Mouse (Mus musculus): Measurements from ENCODE around the gene Lrfn3. TPM values are rescaled to one million over a fixed set of nuclear protein-coding genes. Genes with fewer than 3 reads are reported as not detected.

The Lrfn3 gene
- polyA plus RNA-seq, 1 experiment from 2014 or later = 4.9 TPM

DNA sequence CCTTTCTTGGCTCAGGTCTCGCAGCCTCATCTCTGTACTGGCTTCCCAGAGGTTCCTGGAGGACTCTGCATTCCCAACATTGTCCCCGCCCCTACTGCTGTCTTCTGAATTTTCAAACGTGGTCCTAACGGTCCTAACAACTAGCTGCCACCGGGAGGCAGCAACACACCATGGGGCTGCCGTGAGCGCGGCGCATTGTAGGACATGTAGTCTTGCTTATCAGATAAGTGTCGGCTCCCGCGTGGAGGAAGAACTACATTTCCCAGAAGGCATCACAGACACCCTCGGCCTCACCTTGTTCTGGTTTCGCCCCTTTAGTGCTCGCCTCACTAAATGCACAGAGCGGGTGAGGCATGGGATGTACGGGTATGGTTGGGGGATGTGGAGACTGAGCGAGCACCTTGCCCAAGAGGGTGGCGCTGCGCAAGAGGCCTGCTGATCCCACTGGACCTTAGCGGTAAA lies 11.0 kb upstream of the Lrfn3 start:
- Histone ChIP-seq H3K36me3 (no peaks in the 10 kb centered on the region), H3K4me3 (replicated peaks) (peak overlapping the region; percentile 47), H3K9me3 (no peaks in the 10 kb centered on the region), H3K27me3 (replicated peaks) (no peaks in the 10 kb centered on the region), H3K4me2 (peak overlapping the region; percentile 65), H3K4me1 (no peaks in the 10 kb centered on the region), H3K9ac (peak overlapping the region; percentile 5; the same call in 1 of the 2 replicates), H3K27ac (no peak overlapping the region)
- WGBS = under 1% methylated on average over 21 of the region's 21 CpGs
- peak; percentile 99 for ATAC-seq (ENCODE audit: insufficient read depth, low FRiP score, low read depth)

DNA sequence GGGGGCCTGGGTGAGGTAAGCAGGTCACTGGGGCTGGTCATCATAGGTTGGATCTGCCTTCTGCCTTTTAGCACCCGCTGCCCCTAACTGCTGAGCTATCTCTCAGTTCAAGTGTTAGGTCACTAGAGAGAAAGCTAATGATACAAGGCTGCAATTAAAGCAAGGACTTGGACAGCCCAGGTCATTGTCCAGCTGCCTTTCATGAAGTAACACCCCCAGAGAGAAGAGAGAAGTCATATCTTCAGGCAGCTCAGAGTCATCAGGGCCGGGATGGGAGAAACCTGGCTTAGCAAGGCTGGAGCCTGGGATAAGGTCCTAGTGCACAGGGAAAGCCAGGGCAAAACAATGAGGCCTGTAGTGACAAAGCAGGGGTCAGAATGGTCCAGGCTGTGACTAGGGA lies 4.9 kb upstream of the Lrfn3 start:
- Histone ChIP-seq H3K9ac (no peak overlapping the region), H3K4me2 (no peak overlapping the region), H3K4me1 (peaks cover 9% of the 10 kb centered on the region; the same call in 1 of the 2 replicates), H3K27me3 (replicated peaks) (no peaks in the 10 kb centered on the region), H3K4me3 (replicated peaks) (no peak overlapping the region), H3K36me3 (no peaks in the 10 kb centered on the region), H3K27ac (no peak overlapping the region), H3K9me3 (no peaks in the 10 kb centered on the region)
- WGBS = 80% methylated on average over 2 of the region's 2 CpGs
- no peak for ATAC-seq (ENCODE audit: insufficient read depth, low FRiP score, low read depth)

DNA sequence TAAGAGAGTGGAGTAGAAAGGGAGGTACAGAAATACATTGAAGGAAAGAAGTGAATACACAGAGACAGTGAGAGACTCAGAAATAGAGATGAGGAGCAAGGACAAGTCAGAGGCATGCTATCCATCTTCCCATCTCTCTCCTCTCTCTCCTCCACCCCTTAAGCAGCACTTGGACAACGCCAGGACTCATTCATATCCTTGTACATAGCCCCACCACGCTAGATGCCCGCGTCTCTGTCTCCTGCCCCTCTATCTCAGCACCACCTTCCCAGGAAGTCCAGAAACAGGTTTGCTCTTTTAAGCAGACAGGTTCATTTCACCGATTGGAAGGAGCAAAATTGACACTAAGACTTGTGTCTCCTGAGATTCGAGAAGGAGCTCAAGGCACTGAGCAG lies 769 bp upstream of the Lrfn3 start:
- ATAC-seq (ENCODE audit: insufficient read depth, low FRiP score, low read depth) = no peak
- 60% methylated on average over 6 of the region's 6 CpGs for WGBS
- Histone ChIP-seq H3K27me3 (replicated peaks) (no peaks in the 10 kb centered on the region), H3K9me3 (no peaks in the 10 kb centered on the region), H3K4me1 (peaks cover 32% of the 10 kb centered on the region), H3K4me2 (peak overlapping the region; percentile 73), H3K9ac (no peak overlapping the region), H3K36me3 (no peaks in the 10 kb centered on the region), H3K27ac (no peak overlapping the region), H3K4me3 (replicated peaks) (peak overlapping the region; percentile 62)

DNA sequence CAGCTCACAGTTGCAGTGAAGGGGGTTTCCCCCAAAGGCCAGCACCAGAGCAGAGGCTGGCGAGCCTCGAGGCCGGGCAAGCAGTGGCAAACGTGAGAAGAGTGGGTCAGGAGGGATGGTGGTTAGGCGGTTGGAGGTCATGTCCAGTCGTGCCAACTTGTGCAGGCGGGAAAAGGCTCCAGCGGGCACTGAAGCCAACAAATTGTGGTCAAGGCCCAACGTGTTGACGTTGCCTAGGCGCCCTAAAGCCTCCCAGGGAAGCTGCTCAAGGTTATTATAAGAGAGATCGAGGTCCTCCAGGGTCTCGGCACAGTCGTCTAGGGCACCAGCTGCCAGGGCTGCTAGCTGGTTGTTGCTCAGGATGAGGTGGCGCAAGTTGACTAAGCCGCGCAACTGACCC lies 2.5 kb downstream of the Lrfn3 start:
- ATAC-seq (ENCODE audit: insufficient read depth, low FRiP score, low read depth) = no peak
- Histone ChIP-seq H3K9ac (no peak overlapping the region), H3K4me3 (replicated peaks) (peak overlapping the region; percentile 20; the same call in 1 of the 2 replicates), H3K27ac (peak overlapping the region; percentile 86), H3K9me3 (no peaks in the 10 kb centered on the region), H3K4me1 (peaks cover 32% of the 10 kb centered on the region), H3K36me3 (no peaks in the 10 kb centered on the region), H3K4me2 (peak overlapping the region; percentile 73), H3K27me3 (replicated peaks) (no peaks in the 10 kb centered on the region)
- WGBS = 87% methylated on average over 17 of the region's 17 CpGs

DNA sequence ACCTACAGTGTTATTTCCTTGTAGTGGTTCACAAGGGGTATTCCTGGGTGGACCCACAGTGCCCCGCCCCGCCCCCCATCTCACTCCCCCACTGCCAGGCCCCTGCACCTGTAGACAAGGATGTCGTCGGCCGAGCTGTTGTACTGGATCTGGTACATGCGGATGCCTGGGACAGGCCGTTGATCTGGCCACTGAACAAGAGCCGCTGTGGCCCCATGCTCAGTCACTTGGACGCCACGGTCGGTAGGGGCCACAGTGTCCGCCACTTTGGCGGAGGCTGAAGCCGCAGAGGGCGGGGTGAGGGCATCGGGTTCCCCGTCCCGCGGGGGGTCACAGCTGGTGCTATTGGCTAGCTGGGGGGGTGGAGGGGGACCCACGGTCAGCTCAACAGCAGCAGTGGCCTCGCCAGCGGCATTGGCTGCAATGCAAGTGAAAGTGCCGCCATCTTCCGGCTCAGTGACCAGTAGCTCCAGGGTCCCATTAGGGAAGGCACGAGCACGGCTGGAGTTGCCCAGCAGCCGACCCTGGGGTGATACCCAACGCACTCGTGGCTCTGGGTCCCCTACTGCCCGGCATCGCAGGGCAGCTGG lies 3.2 kb downstream of the Lrfn3 start:
- Histone ChIP-seq H3K9ac (no peak overlapping the region), H3K27ac (peak overlapping the region; percentile 86), H3K27me3 (replicated peaks) (no peaks in the 10 kb centered on the region), H3K4me3 (replicated peaks) (peak overlapping the region; percentile 20), H3K4me2 (peak overlapping the region; percentile 73), H3K4me1 (peaks cover 32% of the 10 kb centered on the region), H3K36me3 (no peaks in the 10 kb centered on the region), H3K9me3 (no peaks in the 10 kb centered on the region)
- peak; percentile 44 for ATAC-seq (ENCODE audit: insufficient read depth, low FRiP score, low read depth)
- 67% methylated on average over 31 of the region's 31 CpGs for WGBS

DNA sequence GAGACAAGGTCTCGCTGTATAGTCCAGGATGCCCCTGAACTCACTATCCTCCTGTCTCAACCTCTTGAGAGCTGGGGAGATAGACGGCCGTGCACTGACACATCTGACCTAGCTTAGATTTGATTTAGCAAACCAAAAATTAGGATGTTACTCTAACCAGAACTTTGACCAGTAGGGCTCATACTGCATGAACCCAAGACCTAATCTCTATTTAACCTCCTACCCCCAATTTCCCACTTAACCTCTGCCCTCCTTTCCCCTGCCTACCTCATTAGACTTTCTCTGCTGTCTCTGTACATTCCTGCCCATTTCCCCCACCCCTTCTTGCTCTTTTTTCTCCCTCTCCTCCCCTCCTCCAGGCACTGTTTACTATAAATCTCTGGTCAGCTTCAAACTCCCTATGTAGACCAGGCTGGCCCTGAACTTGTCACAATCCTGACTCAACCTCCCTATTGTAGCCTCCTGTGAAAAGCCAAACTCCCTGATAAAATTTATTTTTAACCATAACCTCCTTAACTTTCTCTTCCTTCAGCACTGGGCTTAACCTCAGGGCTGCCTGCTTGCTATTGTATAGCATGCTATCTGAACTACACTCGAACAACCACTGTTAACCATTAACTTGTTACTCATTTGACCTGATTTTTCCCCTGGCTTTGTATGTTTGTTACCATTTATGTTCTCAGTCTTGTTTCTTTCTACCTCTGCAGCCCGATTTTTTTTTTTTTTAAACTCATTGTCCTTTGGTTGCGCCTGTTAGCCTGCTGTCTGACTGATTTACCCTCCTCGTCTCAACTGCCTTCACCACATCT lies 4.0 kb downstream of the Lrfn3 start:
- ATAC-seq (ENCODE audit: insufficient read depth, low FRiP score, low read depth) = no peak; the same call in 1 of the 2 replicates
- Histone ChIP-seq H3K4me1 (peaks cover 29% of the 10 kb centered on the region), H3K4me2 (peak overlapping the region; percentile 73), H3K36me3 (no peaks in the 10 kb centered on the region), H3K27ac (peak overlapping the region; percentile 86), H3K9ac (no peak overlapping the region), H3K9me3 (no peaks in the 10 kb centered on the region), H3K4me3 (replicated peaks) (peak overlapping the region; percentile 20; the same call in 1 of the 2 replicates), H3K27me3 (replicated peaks) (no peaks in the 10 kb centered on the region)
- WGBS = 55% methylated on average over 7 of the region's 7 CpGs

DNA sequence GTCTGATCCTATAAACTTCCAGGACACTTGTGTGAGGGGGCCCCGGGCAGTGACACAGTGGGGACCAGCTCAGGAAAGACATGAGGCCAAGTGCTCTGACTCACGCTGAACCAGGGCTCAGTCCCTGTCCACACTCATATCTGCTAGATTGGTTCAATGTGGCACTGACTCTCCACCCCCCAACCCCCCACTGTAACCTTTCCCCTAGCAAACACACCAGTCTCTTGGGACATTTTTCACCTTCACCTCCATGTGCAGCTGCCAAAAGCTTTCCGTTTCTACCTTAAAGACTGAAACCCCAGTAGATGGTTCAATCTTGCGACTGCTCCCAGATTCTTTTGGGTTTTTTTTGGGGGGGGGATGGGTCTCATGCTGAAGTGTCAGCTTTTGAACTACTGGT lies 8.5 kb downstream of the Lrfn3 start:
- no peak for ATAC-seq (ENCODE audit: insufficient read depth, low FRiP score, low read depth)
- WGBS = 70% methylated on average over 4 of the region's 4 CpGs

DNA sequence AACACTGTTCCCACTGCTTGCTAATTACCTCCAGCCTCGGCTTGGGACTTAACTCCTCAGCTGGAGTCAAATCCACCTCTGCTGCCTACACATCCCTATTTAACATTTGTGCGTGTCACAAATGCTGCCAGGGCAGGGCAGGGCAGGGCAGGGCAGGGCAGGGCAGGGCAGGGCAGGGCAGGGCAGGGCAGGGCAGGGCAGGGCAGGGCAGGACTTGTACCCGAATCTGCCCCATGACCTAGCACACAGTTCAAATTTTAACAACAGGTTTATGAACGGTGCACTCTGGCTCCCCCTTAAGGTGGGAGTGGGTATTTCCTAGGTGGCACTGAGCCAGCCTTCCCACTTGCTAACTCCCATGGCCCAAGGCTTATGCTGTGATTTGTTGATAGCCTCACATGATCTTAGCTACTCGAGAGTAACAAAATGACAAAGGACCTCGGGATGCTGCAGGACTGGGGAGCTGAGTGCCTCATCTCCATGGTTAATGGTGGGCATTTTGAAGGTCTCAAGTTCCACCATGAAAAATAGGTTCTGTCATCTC lies 9.2 kb downstream of the Lrfn3 start:
- ATAC-seq (ENCODE audit: insufficient read depth, low FRiP score, low read depth) = no peak
- Histone ChIP-seq H3K27ac (no peak overlapping the region), H3K27me3 (replicated peaks) (0 out of 2 replicates have a peak, but pooled peaks cover 6% of the 10 kb centered on the region), H3K4me1 (no peaks in the 10 kb centered on the region), H3K9ac (no peak overlapping the region), H3K36me3 (no peaks in the 10 kb centered on the region), H3K4me3 (replicated peaks) (no peak overlapping the region), H3K9me3 (no peaks in the 10 kb centered on the region), H3K4me2 (no peak overlapping the region)
- 18% methylated on average over 6 of the region's 6 CpGs for WGBS

More for the DNA sequence above, 8.5 kb downstream of the Lrfn3 start:
- no peak overlapping the region for H3K27ac ChIP-seq
- H3K4me1 ChIP-seq = no peaks in the 10 kb centered on the region
- 0 out of 2 replicates have a peak, but pooled peaks cover 5% of the 10 kb centered on the region for H3K27me3 ChIP-seq (replicated peaks)
- no peaks in the 10 kb centered on the region for H3K36me3 ChIP-seq
- H3K4me3 ChIP-seq (replicated peaks) = no peak overlapping the region
- no peak overlapping the region for H3K4me2 ChIP-seq
- H3K9ac ChIP-seq = no peak overlapping the region
- no peaks in the 10 kb centered on the region for H3K9me3 ChIP-seq

DNA sequence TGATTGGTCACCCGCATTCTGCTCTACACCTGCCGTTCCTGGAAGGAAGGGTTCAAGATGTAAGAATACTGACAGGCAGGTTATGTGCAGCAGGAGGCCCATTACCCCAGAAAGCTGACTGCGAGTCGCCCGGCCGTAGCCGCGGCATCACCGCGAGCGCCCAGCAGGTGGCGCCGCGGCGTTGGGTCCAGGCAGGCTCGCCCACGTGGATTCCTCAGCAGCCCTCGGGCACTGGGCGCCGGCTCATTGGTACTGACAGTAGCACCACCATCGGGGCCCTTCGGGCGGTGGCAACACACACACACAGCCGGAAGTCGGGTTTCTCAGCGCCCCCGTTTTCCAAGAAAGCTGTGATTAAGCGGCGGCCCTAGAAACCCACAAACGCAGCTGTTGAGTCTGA lies 14.7 kb downstream of the Lrfn3 start:
- Histone ChIP-seq H3K9ac (no peak overlapping the region), H3K36me3 (no peaks in the 10 kb centered on the region), H3K27me3 (replicated peaks) (peaks cover 13% of the 10 kb centered on the region), H3K4me3 (replicated peaks) (no peak overlapping the region), H3K9me3 (no peaks in the 10 kb centered on the region), H3K27ac (no peak overlapping the region), H3K4me2 (no peak overlapping the region), H3K4me1 (no peaks in the 10 kb centered on the region)
- WGBS = 2% methylated on average over 30 of the region's 30 CpGs
- ATAC-seq (ENCODE audit: insufficient read depth, low FRiP score, low read depth) = no peak

DNA sequence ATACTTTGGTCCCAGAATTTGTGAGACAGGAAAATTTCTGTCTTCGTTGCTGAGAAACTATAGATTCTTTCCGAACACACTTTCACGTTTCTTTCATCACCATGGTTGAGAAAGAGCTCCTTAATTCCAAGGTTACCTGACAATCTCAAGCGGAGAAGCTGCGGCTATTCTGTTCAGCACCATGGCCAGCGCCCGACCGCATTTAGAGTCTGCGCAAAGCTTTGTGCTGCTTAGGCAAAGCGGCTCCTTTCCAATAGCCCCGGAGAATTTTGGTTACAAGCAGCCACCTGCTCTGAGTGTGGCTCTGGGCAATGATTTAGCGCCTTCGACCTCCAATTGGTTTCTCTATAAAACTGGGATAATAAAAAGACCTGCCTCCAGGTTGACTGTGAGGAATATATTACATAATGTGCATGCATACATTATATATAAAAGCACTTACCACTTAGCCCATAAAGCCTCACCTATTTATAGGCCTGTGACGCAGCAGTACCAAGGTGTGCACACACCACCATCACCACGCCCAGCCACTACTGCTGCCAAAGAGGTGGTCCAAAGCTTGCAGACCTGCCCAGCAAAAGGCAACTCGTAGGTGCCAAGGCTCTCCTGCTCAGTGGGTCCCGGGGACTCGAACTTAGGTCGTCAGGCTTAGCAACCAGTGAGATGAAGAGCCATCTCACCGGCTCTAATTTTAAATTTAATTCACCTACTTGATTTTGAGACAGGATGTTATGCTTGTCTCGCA lies 15.8 kb downstream of the Lrfn3 start:
- Histone ChIP-seq H3K9ac (no peak overlapping the region), H3K36me3 (no peaks in the 10 kb centered on the region), H3K27me3 (replicated peaks) (peaks cover 13% of the 10 kb centered on the region), H3K4me1 (no peaks in the 10 kb centered on the region), H3K4me2 (no peak overlapping the region), H3K27ac (no peak overlapping the region), H3K9me3 (no peaks in the 10 kb centered on the region), H3K4me3 (replicated peaks) (no peak overlapping the region)
- no peak for ATAC-seq (ENCODE audit: insufficient read depth, low FRiP score, low read depth)
- WGBS = 26% methylated on average over 21 of the region's 21 CpGs

DNA sequence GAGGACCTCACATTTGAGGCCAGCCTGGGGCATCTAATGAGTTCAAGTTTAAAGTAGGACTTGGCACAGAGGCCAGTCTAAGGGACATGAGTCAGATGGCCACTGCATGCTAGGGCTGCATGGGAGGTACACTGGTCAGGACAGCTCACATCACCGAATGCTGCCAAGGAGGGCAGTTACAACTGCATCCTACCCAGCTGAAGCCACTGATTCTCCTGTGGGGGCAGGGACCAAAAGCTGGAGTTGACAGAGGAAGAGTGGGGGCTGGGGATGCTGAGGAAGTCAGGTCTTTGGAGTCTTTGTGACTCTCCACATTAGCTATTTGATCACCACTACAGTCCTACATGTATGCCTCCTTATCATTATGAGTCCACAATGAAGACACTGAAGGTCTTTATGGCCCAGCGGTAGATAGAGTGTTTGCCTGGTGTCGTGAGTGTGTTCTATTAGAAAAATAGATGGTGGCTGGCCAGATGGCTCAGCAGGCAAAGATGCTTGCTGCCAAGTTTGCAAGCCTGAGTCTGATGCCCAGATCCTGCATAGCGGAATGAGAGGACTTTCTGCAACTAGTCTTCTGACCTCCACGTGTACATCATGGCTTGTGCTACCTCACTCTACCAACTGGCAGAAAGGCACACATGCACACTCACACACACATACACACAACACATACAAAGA lies 23.0 kb downstream of the Lrfn3 start:
- no peak for ATAC-seq (ENCODE audit: insufficient read depth, low FRiP score, low read depth)
- H3K36me3 ChIP-seq = no peaks in the 10 kb centered on the region

More for the DNA sequence above, 23.0 kb downstream of the Lrfn3 start:
- Histone ChIP-seq H3K9me3 (no peaks in the 10 kb centered on the region), H3K9ac (no peak overlapping the region), H3K4me2 (no peak overlapping the region), H3K4me3 (replicated peaks) (no peak overlapping the region), H3K4me1 (no peaks in the 10 kb centered on the region), H3K27ac (no peak overlapping the region), H3K27me3 (replicated peaks) (peaks cover 16% of the 10 kb centered on the region; the same call in 1 of the 2 replicates)
- 66% methylated on average over 5 of the region's 5 CpGs for WGBS
